Mouse (Mus musculus): ENCODE data around the gene Atad3a.

The Atad3a gene

GRCm38 (mm10) chr4:155733267-155733666 lies 27.6 kb downstream of the Atad3a start:
- no peak for TF ChIP-seq GATA4 (IDR thresholded peaks at IDR 0.05; ENCODE audit: insufficient replicate concordance, low read length)

GRCm38 (mm10) chr4:155727993-155728392 lies 32.9 kb downstream of the Atad3a start:
- no peak for TF ChIP-seq GATA4 (IDR thresholded peaks at IDR 0.05; ENCODE audit: insufficient replicate concordance, low read length)

GRCm38 (mm10) chr4:155721668-155722083 lies 39.2 kb downstream of the Atad3a start:
- no peak for TF ChIP-seq GATA4 (IDR thresholded peaks at IDR 0.05; ENCODE audit: insufficient replicate concordance, low read length)

GRCm38 (mm10) chr4:155710521-155711252 lies 50.2 kb downstream of the Atad3a start:
- TF ChIP-seq GATA4 (IDR thresholded peaks at IDR 0.05; ENCODE audit: insufficient replicate concordance, low read length): no peak

- TF ChIP-seq GATA4 (IDR thresholded peaks at IDR 0.05; ENCODE audit: insufficient replicate concordance, low read length): no peak
These were observed 51.9 kb downstream of the Atad3a start for GRCm38 (mm10) chr4:155708988-155709387.

- no peak for TF ChIP-seq GATA4 (IDR thresholded peaks at IDR 0.05; ENCODE audit: insufficient replicate concordance, low read length)
These were observed 52.3 kb downstream of the Atad3a start for GRCm38 (mm10) chr4:155708582-155708981.

GRCm38 (mm10) chr4:155705592-155705929 lies 55.3 kb downstream of the Atad3a start:
- TF ChIP-seq GATA4 (IDR thresholded peaks at IDR 0.05; ENCODE audit: insufficient replicate concordance, low read length): no peak

- TF ChIP-seq GATA4 (IDR thresholded peaks at IDR 0.05; ENCODE audit: insufficient replicate concordance, low read length): peak; percentile 28; the same call in 1 of the 2 replicates
These were observed 55.9 kb downstream of the Atad3a start, which contains the start of gene Ssu72 for GRCm38 (mm10) chr4:155704721-155705591. Gene Ssu72, plus strand, starts transcription at chr4:155704800.

- no peak for TF ChIP-seq GATA4 (IDR thresholded peaks at IDR 0.05; ENCODE audit: insufficient replicate concordance, low read length)
These were observed 57.4 kb downstream of the Atad3a start for GRCm38 (mm10) chr4:155703425-155703929.

GRCm38 (mm10) chr4:155700425-155700824 lies 60.5 kb downstream of the Atad3a start:
- TF ChIP-seq GATA4 (IDR thresholded peaks at IDR 0.05; ENCODE audit: insufficient replicate concordance, low read length): no peak

GRCm38 (mm10) chr4:155696261-155697255 lies 64.3 kb downstream of the Atad3a start:
- no peak for TF ChIP-seq GATA4 (IDR thresholded peaks at IDR 0.05; ENCODE audit: insufficient replicate concordance, low read length)

GRCm38 (mm10) chr4:155695531-155696062 lies 65.3 kb downstream of the Atad3a start:
- TF ChIP-seq GATA4 (IDR thresholded peaks at IDR 0.05; ENCODE audit: insufficient replicate concordance, low read length): no peak

GRCm38 (mm10) chr4:155694482-155695401 lies 66.2 kb downstream of the Atad3a start:
- TF ChIP-seq GATA4 (IDR thresholded peaks at IDR 0.05; ENCODE audit: insufficient replicate concordance, low read length): no peak

Measured in liver, adult (tissue).